Mouse (Mus musculus): Measurements from ENCODE around the gene Spryd3. TPM values are rescaled to one million over a fixed set of nuclear protein-coding genes. Genes with fewer than 3 reads are reported as not detected.
A peak's percentile ranks its signal among the peaks of the same experiment; 100 is the strongest.

Spryd3 gene
- polyA plus RNA-seq, 1 experiment from 2014 or later = 35.4 TPM

DNA sequence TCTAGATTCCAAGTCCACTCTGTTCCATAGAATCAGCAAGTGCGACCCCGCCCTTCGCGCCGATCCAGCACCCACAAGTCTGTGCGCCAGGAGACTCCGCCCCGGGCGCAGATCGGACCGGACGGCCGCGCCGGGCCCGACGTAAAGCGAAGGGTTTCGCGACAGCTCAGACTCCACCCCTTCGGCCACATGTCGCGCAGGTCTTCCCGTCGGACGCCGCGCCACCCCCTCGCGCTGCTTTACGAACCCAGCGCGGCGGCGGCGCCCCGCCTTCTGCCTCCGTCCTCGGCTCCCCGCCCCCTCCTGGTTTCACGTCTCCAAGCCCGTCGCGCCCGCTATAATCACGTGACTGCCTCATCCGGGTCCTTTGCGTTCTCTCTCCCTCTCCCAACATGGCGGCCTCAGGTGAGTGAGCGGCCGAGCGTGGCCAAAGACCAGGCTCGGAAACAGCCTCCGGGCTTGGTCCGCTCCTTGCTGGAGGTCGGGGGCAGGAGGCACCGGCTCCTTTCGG is 62.4 kb downstream of the Spryd3 start, which contains the start of gene Eif4b:
TSS of gene Eif4b (plus strand) at position 215 of the 511 bp plus-strand sequence.
- Histone ChIP-seq H3K27ac (peak within 1 kb of the TSS; percentile 97), H3K4me1 (peaks cover 20% of the 10 kb centered on the region), H3K9ac (peak within 1 kb of the TSS; percentile 96), H3K4me3 (peak within 1 kb of the TSS; percentile 98), H3K9me3 (no peaks in the 10 kb centered on the region), H3K36me3 (no peaks in the 10 kb centered on the region), H3K27me3 (0 out of 2 replicates have a peak, but pooled peaks cover 4% of the 10 kb centered on the region), H3K4me2 (peak within 1 kb of the TSS; percentile 81)
- WGBS = under 1% methylated on average over 58 of the region's 58 CpGs
- peak; percentile 94 for ATAC-seq (ENCODE audit: insufficient number of reproducible peaks, low FRiP score, low TSS enrichment, low read depth)

DNA sequence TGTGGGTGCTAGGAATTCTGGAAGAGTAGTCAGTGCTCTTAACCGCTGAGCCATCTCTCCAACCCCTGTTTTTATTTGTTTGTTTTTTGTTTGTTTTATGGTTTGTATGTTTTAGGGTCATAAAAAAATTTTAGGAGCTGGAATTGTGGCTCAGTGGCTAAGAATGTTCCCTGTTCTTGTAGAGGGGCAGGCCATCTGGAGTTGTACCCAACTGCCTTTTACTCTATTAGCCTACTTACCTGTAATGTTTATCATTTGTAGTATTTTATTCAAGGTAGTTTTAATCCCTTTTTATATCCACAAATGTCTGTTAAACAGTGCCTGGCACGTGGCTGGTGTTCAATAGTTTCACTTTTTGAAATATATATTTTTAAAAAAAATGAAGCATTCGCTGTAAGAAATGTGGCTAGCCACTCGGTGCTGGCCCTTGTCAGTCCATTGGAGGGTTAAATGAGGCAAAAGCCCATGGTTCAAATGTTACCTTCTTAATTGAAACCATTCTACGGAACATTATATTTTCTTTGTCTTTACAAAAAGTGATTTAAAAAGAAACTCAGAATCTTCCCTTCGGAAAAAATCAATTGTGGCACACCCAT is 63.0 kb downstream of the Spryd3 start:
- peak overlapping the region; percentile 97 for H3K27ac ChIP-seq
- no peak overlapping the region for H3K9ac ChIP-seq
- H3K36me3 ChIP-seq = no peaks in the 10 kb centered on the region
- peak overlapping the region; percentile 98 for H3K4me3 ChIP-seq
- 14% methylated on average over 6 of the region's 6 CpGs for WGBS
- H3K9me3 ChIP-seq = no peaks in the 10 kb centered on the region
- H3K4me1 ChIP-seq = peaks cover 20% of the 10 kb centered on the region
- peak overlapping the region; percentile 42 for H3K4me2 ChIP-seq
- H3K27me3 ChIP-seq = 0 out of 2 replicates have a peak, but pooled peaks cover 4% of the 10 kb centered on the region
- ATAC-seq (ENCODE audit: insufficient number of reproducible peaks, low FRiP score, low TSS enrichment, low read depth) = peak; percentile 16; the same call in 1 of the 2 replicates

GRCm38 (mm10) chr15:102070476-102071467 is 65.3 kb downstream of the Spryd3 start:
- no peaks in the 10 kb centered on the region for H3K9me3 ChIP-seq
- ATAC-seq (ENCODE audit: insufficient number of reproducible peaks, low FRiP score, low TSS enrichment, low read depth) = no peak
- H3K27ac ChIP-seq = no peak overlapping the region
- no peak overlapping the region for H3K4me2 ChIP-seq
- peaks cover 17% of the 10 kb centered on the region for H3K4me1 ChIP-seq
- H3K36me3 ChIP-seq = no peaks in the 10 kb centered on the region
- 70% methylated on average over 13 of the region's 13 CpGs for WGBS
- no peak overlapping the region for H3K4me3 ChIP-seq
- no peak overlapping the region for H3K9ac ChIP-seq
- H3K27me3 ChIP-seq = peaks cover 25% of the 10 kb centered on the region

Other genes starting within 250 kb of the Spryd3 start
- gene Krt76, start 243.3 kb downstream of the Spryd3 start, polyA plus RNA-seq (2015; fragmentation: Nextera tagmentation; extraction: Ambion mirVana) = 0.14 TPM in 1 of 2 replicates, not detected in the other
- gene Krt4, start 211.5 kb downstream of the Spryd3 start, polyA plus RNA-seq (2015; fragmentation: Nextera tagmentation; extraction: Ambion mirVana) = 557 and 616 TPM in 2 replicates
- 1.2 and 1.3 TPM in 2 replicates for gene Krt79, start 195.9 kb downstream of the Spryd3 start, polyA plus RNA-seq (2015; fragmentation: Nextera tagmentation; extraction: Ambion mirVana)
- 13.3 and 15.6 TPM in 2 replicates for gene Krt78, start 181.9 kb downstream of the Spryd3 start, polyA plus RNA-seq (2015; fragmentation: Nextera tagmentation; extraction: Ambion mirVana)
- 70.8 and 75.5 TPM in 2 replicates for gene Krt8, start 131.8 kb downstream of the Spryd3 start, polyA plus RNA-seq (2015; fragmentation: Nextera tagmentation; extraction: Ambion mirVana)
- 39.0 and 44.4 TPM in 2 replicates for gene Krt18, start 108.1 kb downstream of the Spryd3 start, polyA plus RNA-seq (2015; fragmentation: Nextera tagmentation; extraction: Ambion mirVana)
- 103 and 111 TPM in 2 replicates for gene Eif4b, start 62.5 kb downstream of the Spryd3 start, polyA plus RNA-seq (2015; fragmentation: Nextera tagmentation; extraction: Ambion mirVana)
- 47.5 and 48.6 TPM in 2 replicates for gene Tns2, start 35.8 kb downstream of the Spryd3 start, polyA plus RNA-seq (2015; fragmentation: Nextera tagmentation; extraction: Ambion mirVana)
- 17.5 and 24.6 TPM in 2 replicates for gene Igfbp6, start 8.1 kb upstream of the Spryd3 start, polyA plus RNA-seq (2015; fragmentation: Nextera tagmentation; extraction: Ambion mirVana)
- gene Soat2, start 14.3 kb upstream of the Spryd3 start, polyA plus RNA-seq (2015; fragmentation: Nextera tagmentation; extraction: Ambion mirVana) = 0.61 and 0.81 TPM in 2 replicates
- gene Zfp740, start 67.0 kb upstream of the Spryd3 start, polyA plus RNA-seq (2015; fragmentation: Nextera tagmentation; extraction: Ambion mirVana) = 51.9 and 59.9 TPM in 2 replicates
- 80.3 and 81.8 TPM in 2 replicates for gene Csad, start 68.5 kb upstream of the Spryd3 start, polyA plus RNA-seq (2015; fragmentation: Nextera tagmentation; extraction: Ambion mirVana)
- 6.3 and 6.6 TPM in 2 replicates for gene Itgb7, start 95.7 kb upstream of the Spryd3 start, polyA plus RNA-seq (2015; fragmentation: Nextera tagmentation; extraction: Ambion mirVana)
- gene Rarg, start 121.3 kb upstream of the Spryd3 start, polyA plus RNA-seq (2015; fragmentation: Nextera tagmentation; extraction: Ambion mirVana) = 120 and 128 TPM in 2 replicates
- gene Gm9918, start 134.3 kb upstream of the Spryd3 start, polyA plus RNA-seq (2015; fragmentation: Nextera tagmentation; extraction: Ambion mirVana) = 0.79 and 0.83 TPM in 2 replicates
- gene Mfsd5, start 143.2 kb upstream of the Spryd3 start, polyA plus RNA-seq (2015; fragmentation: Nextera tagmentation; extraction: Ambion mirVana) = 100.0 and 103 TPM in 2 replicates
- gene Espl1, start 160.0 kb upstream of the Spryd3 start, polyA plus RNA-seq (2015; fragmentation: Nextera tagmentation; extraction: Ambion mirVana) = 17.7 and 19.5 TPM in 2 replicates
- gene Pfdn5, start 189.9 kb upstream of the Spryd3 start, polyA plus RNA-seq (2015; fragmentation: Nextera tagmentation; extraction: Ambion mirVana) = 314 and 380 TPM in 2 replicates
- 81.8 and 86.3 TPM in 2 replicates for gene Myg1, start 195.5 kb upstream of the Spryd3 start, polyA plus RNA-seq (2015; fragmentation: Nextera tagmentation; extraction: Ambion mirVana)
- 61.3 and 62.0 TPM in 2 replicates for gene Aaas, start 214.5 kb upstream of the Spryd3 start, polyA plus RNA-seq (2015; fragmentation: Nextera tagmentation; extraction: Ambion mirVana)
- 12.6 and 18.1 TPM in 2 replicates for gene Sp7, start 230.9 kb upstream of the Spryd3 start, polyA plus RNA-seq (2015; fragmentation: Nextera tagmentation; extraction: Ambion mirVana)

Measured in limb, embryonic 15.5 days (tissue).